Mouse (Mus musculus): ENCODE results near the gene Nucb2. TPM values are rescaled to one million over a fixed set of nuclear protein-coding genes. Genes with fewer than 3 reads are reported as not detected.

The Nucb2 gene
- total RNA-seq, 2 experiments from 2014 or later = 6.9 to 7.1 TPM

DNA sequence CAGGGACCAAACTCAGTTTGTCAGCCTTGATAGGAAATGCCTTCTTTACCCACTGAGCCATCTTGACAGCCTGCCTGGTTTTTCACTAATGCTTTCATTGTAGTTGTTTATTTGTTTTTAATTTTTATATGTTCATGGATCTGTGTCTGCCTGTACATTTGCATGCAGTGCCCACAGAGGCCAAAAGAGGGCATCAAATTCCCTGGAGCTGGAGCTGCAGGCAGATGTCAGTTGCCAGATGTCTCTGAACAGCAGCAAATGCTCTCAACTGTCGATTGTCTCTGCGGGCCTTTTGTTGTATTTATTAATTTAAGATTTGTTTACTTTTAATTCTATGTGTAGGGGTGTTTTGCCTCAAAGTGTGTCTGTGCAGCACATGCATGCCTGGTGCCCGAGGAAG lies 15.6 kb downstream of the Nucb2 start:
- peak in 1 of 2 experiments; percentile 28 for DNase-seq

DNA sequence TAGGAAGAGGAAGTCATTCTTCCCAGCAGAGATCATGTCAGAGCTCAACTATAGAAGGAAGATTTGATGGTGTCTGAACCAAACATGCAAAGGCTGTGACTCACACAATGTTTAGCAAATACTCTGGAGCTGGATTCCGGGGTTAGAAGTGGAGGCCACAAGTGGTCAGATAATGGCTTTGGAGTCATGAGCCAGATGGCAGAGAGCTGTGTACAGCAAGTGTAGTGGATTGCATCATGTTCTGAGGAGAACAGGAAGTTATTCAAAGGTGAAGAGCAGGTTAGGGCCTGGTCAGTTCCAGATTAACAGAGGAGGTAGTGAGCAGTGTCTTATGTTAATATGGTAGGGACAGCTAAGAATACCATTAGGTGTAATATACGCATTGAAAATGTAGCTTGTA lies 20.4 kb downstream of the Nucb2 start:
- DNase-seq = peak; percentile 50 to 79

DNA sequence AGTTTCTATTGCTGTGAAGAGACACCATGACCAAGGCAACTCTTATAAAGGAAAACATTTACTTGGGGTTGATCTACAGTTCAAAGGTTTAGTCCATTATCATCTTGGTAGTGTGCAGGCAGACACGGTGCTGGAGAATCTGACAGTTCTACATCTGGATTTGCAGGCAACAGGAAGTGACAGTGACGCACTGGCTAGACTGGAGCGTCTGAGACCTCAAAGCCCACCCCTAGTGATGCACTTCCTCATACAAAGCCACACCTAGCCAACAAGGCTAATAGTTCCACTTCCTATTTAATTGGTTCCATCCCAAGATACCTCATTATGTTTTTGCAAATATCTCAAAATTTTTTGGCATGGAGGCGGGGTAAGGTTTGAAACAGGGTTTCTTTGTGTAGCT lies 25.6 kb downstream of the Nucb2 start:
- peak in 1 of 2 experiments; percentile 22 for DNase-seq

- no peak for DNase-seq
Observed at GRCm38 (mm10) chr7:116530470-116530869, 26.3 kb downstream of the Nucb2 start.

GRCm38 (mm10) chr7:116531311-116531710 lies 27.1 kb downstream of the Nucb2 start:
- peak; percentile 42 to 71 for DNase-seq

- no peak for DNase-seq
Observed at GRCm38 (mm10) chr7:116556834-116557233, 52.7 kb downstream of the Nucb2 start.

DNA sequence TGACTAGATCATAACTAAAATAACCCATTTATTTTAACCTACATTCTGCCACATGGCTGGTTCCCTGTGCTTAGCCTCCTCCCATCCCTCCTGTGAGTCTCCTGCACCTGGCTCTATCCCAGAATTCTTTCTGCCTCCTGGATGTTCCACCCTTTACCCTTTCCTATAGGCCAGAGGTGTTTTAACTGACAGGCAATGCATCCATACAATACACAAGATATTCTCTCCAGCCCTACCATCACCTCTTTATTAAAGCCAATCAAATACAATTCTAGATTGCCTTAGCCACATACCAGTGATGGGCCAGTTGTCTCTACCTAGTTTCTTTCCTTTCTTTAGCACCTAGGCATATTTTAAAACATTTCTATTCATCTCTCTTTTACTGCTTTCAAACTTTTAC lies 70.4 kb downstream of the Nucb2 start:
- DNase-seq = no peak

Other genes with a start within 250 kb of the Nucb2 start
- 1 to 10 TPM; 5.1 to 5.3 TPM for gene Plekha7, start 196.0 kb upstream of the Nucb2 start, total RNA-seq (2021)
- gene Rps13, start 170.2 kb upstream of the Nucb2 start, total RNA-seq (2021) = 100 to 1,000 TPM; 410 to 411 TPM
- 10 to 100 TPM; 14.4 to 17.3 TPM for gene Pik3c2a, start 60.9 kb upstream of the Nucb2 start, total RNA-seq (2021)

Measured in heart, adult 18-20 months (tissue).